Mouse (Mus musculus): ENCODE measurements at regions not wholly inside any gene's neighbourhood (a gene's known extent, or its start where the extent isn't known, plus 50 kb on each side); places are given as distances from the start of the nearest gene placed in this dataset.

DNA sequence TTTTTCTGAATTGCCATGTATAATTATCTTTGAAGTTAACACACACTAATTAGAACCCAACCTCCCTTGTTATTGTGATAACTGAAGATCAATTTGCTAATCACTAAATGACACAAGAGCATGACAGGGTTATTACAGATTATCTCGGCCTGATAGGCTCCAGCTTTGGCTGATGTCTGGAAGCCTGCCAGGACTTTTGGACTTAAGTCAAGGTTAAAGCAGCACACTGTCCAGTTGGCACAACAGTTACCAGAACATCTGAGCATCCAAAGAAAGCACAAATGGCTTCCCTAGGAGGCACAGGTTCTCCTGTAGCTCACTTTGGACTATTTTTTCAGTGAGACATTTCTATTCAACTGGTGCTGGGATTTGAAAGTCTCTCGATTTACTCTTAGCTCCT is 475.0 kb upstream of the A730009L09Rik start:
- peak in 1 of 2 experiments; percentile 60 for DNase-seq (ENCODE audit: low spot score in 2 of 2)

DNA sequence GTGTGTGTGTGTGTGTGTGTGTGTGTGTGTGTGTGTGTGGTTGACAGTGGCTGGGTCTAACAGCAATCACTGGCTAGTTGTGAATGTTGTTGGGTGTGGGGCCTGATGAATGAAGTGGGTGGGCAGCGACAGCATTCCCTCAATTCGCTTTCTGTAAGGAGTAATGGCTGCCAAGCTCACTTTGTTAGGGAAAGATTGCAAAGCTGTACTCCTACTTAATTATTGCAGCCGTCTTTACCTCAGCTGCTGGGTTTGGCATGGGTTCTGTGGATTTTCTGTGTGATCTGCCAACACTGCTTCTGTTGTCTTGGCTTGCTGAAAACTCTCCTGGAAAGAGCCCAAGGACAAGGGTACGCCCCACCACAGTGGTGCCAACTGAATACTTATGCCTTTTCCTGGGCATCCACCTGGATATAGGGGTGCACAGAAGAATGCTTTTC is 472.9 kb upstream of the A730009L09Rik start:
- DNase-seq (ENCODE audit: low spot score in 2 of 2), result peak; percentile 27 to 69

DNA sequence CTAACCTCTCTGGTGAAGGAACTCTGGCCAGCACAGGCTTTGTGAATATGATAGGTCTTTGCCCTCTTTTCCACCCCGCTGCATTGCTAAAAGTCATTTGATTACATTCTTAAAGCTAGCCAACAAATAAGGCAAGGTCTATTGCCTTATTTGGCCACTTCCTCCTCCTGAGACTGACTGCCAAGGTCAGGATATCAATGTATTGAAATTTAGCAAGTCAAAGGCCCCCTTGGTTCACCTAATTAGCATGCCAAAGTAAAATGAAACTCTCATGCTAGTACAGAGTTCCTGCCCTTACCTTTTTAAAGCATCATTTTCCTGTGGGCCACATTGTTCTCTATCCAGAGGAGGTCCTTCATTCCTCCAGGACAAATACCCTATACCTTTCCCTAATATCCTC is 469.6 kb upstream of the A730009L09Rik start:
- no peak for DNase-seq (ENCODE audit: low spot score in 2 of 2)

Measured in cerebellum, postnatal 4 days (tissue).